Mouse (Mus musculus) neural tube, embryonic 12.5 days (tissue): ENCODE results near the gene Serpinb7. TPM values are rescaled to one million over a fixed set of nuclear protein-coding genes. Genes with fewer than 3 reads are reported as not detected.

Experiments
- ATAC-seq: fragments of 200-750 bp; cut with Nextera tagmentation; 2 replicates; pipeline ENCODE4 v1.8.0; 2017; ENCODE audit warnings: low read depth, mild to moderate bottlenecking, moderate TSS enrichment, moderate library complexity; ENCODE audit not compliant: low FRiP score
- H3K27ac ChIP-seq: fragments of 300-500 bp; sonication (generic); 2 replicates; pipeline ENCODE4 v1.5.1; 2016
- H3K27me3 ChIP-seq: fragments of 300-500 bp; sonication (generic); replicated peaks from 2 replicates; pipeline ENCODE4 v1.6.1; 2016; ENCODE audit warnings: mild to moderate bottlenecking
- H3K36me3 ChIP-seq: fragments of 300-500 bp; sonication (generic); 2 replicates; pipeline ENCODE4 v1.6.1; 2016; ENCODE audit warnings: mild to moderate bottlenecking
- H3K4me1 ChIP-seq: fragments of 300-500 bp; sonication (generic); 2 replicates; pipeline ENCODE4 v1.6.1; 2016
- H3K4me2 ChIP-seq: fragments of 300-500 bp; sonication (generic); replicated peaks from 2 replicates; pipeline ENCODE4 v1.6.1; 2016; ENCODE audit warnings: mild to moderate bottlenecking
- H3K4me3 ChIP-seq: fragments of 300-500 bp; sonication (generic); 2 replicates; pipeline ENCODE4 v1.5.1; 2016
- H3K9ac ChIP-seq: fragments of 300-500 bp; sonication (generic); 2 replicates; pipeline ENCODE4 v1.6.1; 2016; ENCODE audit warnings: mild to moderate bottlenecking
- H3K9me3 ChIP-seq: fragments of 300-500 bp; sonication (generic); 2 replicates; pipeline ENCODE4 v1.6.1; 2016; ENCODE audit warnings: mild to moderate bottlenecking
- polyA plus RNA-seq: library from polyadenylated mRNA; unstranded; fragments of >200 nt; fragmentation: Nextera tagmentation; extraction: Ambion mirVana; gene quantifications from 2 replicates; pipeline ENCODE4 v1.2.1, GENCODE M21; 2016

Gene Serpinb7
- polyA plus RNA-seq, 1 experiment from 2014 or later: not detected

GRCm38 (mm10) chr1:107502025-107502424, 102.6 kb downstream of the Serpinb7 start:
- no peak overlapping the region for H3K9ac ChIP-seq
- no peaks in the 10 kb centered on the region for H3K36me3 ChIP-seq
- no peak for ATAC-seq
- H3K4me2 ChIP-seq: no peak overlapping the region
- H3K27ac ChIP-seq: no peak overlapping the region
- H3K9me3 ChIP-seq: no peaks in the 10 kb centered on the region
- H3K4me1 ChIP-seq: no peaks in the 10 kb centered on the region
- H3K4me3 ChIP-seq: no peak overlapping the region
- no peaks in the 10 kb centered on the region for H3K27me3 ChIP-seq

Other genes with a start within 250 kb of the Serpinb7 start
- not detected in 2 replicates for gene Serpinb3b, start 121.3 kb upstream of the Serpinb7 start, polyA plus RNA-seq
- gene Serpinb3c, start 121.3 kb upstream of the Serpinb7 start, polyA plus RNA-seq: not detected in 2 replicates
- not detected in 2 replicates for gene Serpinb11, start 38.5 kb upstream of the Serpinb7 start, polyA plus RNA-seq
- gene Serpinb2, start 111.8 kb downstream of the Serpinb7 start, polyA plus RNA-seq: 0.62 TPM in 1 of 2 replicates, not detected in the other
- gene Serpinb8, start 190.4 kb downstream of the Serpinb7 start, polyA plus RNA-seq: 2.0 and 3.1 TPM in 2 replicates